Mouse (Mus musculus) embryonic facial prominence, embryonic 14.5 days (tissue): Measurements from ENCODE around the gene Klrd1. TPM values are rescaled to one million over a fixed set of nuclear protein-coding genes. Genes with fewer than 3 reads are reported as not detected.

Experiments used
- ATAC-seq: fragments of 200-750 bp; cut with Nextera tagmentation; 2 replicates; pipeline ENCODE4 v1.8.0; 2017; ENCODE audit warnings: low read depth, moderate number of reproducible peaks, moderate TSS enrichment
- DNase-seq: peaks from one replicate; pipeline ENCODE4 v3.0.0-alpha.2; 2015; ENCODE audit warnings: low spot score
- H3K27ac ChIP-seq: fragments of 300-500 bp; sonication (generic); replicated peaks from 2 replicates; pipeline ENCODE4 v1.5.1; 2014; ENCODE audit warnings: low read depth, mild to moderate bottlenecking, low read length, moderate library complexity
- H3K27me3 ChIP-seq: fragments of 300-500 bp; sonication (generic); replicated peaks from 2 replicates; pipeline ENCODE4 v1.6.1; 2014; ENCODE audit warnings: low read length; ENCODE audit not compliant: control insufficient read depth, insufficient read depth
- H3K36me3 ChIP-seq: fragments of 300-500 bp; sonication (generic); 2 replicates; pipeline ENCODE4 v1.6.1; 2014; ENCODE audit warnings: low read length, mixed read lengths; ENCODE audit not compliant: control insufficient read depth, insufficient read depth
- H3K4me1 ChIP-seq: fragments of 300-500 bp; sonication (generic); 2 replicates; pipeline ENCODE4 v1.6.1; 2014; ENCODE audit warnings: antibody characterized with exemption, low read length; ENCODE audit not compliant: control insufficient read depth, insufficient read depth
- H3K4me2 ChIP-seq: fragments of 300-500 bp; sonication (generic); 2 replicates; pipeline ENCODE4 v1.6.1; 2014; ENCODE audit warnings: low read depth, mild to moderate bottlenecking, low read length, moderate library complexity, mixed read lengths
- H3K4me3 ChIP-seq: fragments of 300-500 bp; sonication (generic); 2 replicates; pipeline ENCODE4 v1.5.1; 2014; ENCODE audit warnings: low read depth, mild to moderate bottlenecking, low read length
- H3K9ac ChIP-seq: fragments of 300-500 bp; sonication (generic); 2 replicates; pipeline ENCODE4 v1.6.1; 2014; ENCODE audit warnings: low read depth, mild to moderate bottlenecking, low read length, moderate library complexity, mixed read lengths
- H3K9me3 ChIP-seq: fragments of 300-500 bp; sonication (generic); 2 replicates; pipeline ENCODE4 v1.6.1; 2016; ENCODE audit warnings: low read length; ENCODE audit not compliant: control insufficient read depth
- WGBS: fragments of 180-500 bp; shearing (Covaris S2); extraction: QIAGEN DNeasy Blood & Tissue Kit; methylation state at CpG from one replicate; pipeline ENCODE4 v1.1.7; 2014; 5-methylcytosine and 5-hydroxymethylcytosine counted together
- polyA plus RNA-seq: library from polyadenylated mRNA; unstranded; fragments of >200 nt; fragmentation: Nextera tagmentation; extraction: Ambion mirVana; gene quantifications from 2 replicates; pipeline ENCODE4 v1.2.1, GENCODE M21; 2014

The Klrd1 gene
- polyA plus RNA-seq, 1 experiment from 2014 or later, result 2.4 TPM

DNA sequence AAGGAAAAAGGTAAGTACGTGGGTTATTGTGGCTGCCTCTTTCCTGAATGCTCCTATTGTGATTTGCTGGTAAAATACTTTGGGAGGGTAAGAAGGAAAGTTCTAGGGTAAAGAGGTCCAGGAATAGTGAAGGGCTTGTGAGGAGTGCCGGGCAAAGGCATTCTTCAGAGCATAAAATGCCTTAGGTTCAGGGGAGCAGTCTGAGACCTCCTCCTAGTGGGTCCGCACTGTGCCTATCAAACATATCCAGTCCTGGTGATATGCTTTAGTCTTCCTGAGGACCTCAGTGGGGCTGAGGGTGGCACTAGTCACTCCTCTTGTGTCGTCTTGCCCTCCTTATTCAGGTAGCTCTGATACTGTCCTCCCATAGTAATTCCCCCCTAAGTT lies 31.9 kb upstream of the Klrd1 start:
- H3K27ac ChIP-seq, result no peak overlapping the region
- H3K9me3 ChIP-seq, result no peaks in the 10 kb centered on the region
- no peak overlapping the region for H3K9ac ChIP-seq
- H3K4me3 ChIP-seq, result no peak overlapping the region
- no peak overlapping the region for H3K4me2 ChIP-seq
- no peaks in the 10 kb centered on the region for H3K36me3 ChIP-seq
- DNase-seq (no peak), ATAC-seq (no peak)
- H3K27me3 ChIP-seq, result no peaks in the 10 kb centered on the region
- H3K4me1 ChIP-seq, result no peaks in the 10 kb centered on the region
- WGBS, result 51% methylated on average over 4 of the region's 4 CpGs

DNA sequence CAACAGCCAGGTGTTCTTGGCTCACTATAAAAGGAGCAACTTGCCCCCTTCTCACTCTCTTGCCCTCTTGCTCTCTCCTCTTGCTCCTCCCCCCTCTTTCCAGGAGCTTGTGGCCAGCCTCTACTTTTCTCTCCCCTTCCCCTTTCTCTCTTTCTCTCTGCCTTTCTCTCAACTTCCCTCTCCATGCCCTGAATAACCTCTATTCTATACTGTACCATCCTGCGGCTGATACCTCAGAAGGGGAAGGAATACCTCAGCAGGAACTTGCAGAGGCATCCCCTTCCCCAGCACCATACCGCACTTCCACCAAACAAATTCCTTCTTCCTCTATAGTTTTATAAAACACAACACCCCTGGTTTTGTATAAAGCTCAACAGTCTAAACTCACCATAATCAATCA lies 26.3 kb upstream of the Klrd1 start:
- 70% methylated on average over 2 of the region's 2 CpGs for WGBS
- ATAC-seq (no peak), DNase-seq (no peak)
- Histone ChIP-seq H3K36me3 (no peaks in the 10 kb centered on the region), H3K4me2 (no peak overlapping the region), H3K9ac (no peak overlapping the region), H3K4me3 (no peak overlapping the region), H3K27me3 (no peaks in the 10 kb centered on the region), H3K27ac (no peak overlapping the region), H3K4me1 (no peaks in the 10 kb centered on the region), H3K9me3 (no peaks in the 10 kb centered on the region)

DNA sequence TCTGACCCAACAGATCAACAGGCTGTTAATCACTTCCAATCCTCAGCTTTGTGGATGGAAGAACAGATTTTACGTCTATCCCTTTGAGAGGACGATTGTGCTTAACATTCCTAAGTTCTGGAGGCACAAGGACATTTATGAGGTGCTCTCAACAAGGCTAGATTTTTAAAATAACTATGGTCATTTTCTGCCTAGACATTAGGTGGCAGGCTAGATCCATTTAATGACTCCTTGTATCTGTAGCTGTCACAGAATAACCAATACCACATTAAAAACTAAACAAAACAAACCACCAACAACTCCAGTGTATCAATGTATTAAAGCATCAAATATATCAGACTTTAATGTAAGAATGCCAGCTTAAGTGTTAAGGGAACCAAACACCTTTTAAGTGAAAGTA lies 16.3 kb upstream of the Klrd1 start:
- DNase-seq (no peak), ATAC-seq (no peak)
- H3K4me2 ChIP-seq, result no peak overlapping the region
- H3K9me3 ChIP-seq, result no peaks in the 10 kb centered on the region
- H3K36me3 ChIP-seq, result no peaks in the 10 kb centered on the region
- no peaks in the 10 kb centered on the region for H3K27me3 ChIP-seq
- H3K27ac ChIP-seq, result no peak overlapping the region
- H3K9ac ChIP-seq, result no peak overlapping the region
- no peaks in the 10 kb centered on the region for H3K4me1 ChIP-seq
- WGBS, result 31% methylated on average over 2 of the region's 2 CpGs
- H3K4me3 ChIP-seq, result no peak overlapping the region

DNA sequence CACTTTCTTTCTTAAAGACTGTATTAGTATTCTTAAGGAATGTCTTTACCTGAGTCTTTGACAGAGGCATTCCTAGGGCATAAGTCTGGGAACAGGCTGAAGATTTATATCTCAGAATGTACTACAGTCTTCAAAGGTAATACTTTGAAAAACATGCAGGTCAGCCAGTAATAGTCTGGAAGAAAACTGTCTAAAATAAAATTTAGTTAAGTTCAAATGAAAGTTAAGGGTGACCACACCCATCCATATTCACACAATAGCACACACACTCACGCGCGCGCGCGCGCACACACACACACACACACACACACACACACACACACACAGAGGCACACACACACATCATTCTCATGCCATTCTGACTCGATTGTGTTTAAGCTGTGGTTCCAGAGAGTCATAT lies 14.0 kb upstream of the Klrd1 start, which contains the start of gene Klre1:
Gene Klre1 (plus strand): TSS at position 301 of the 400 bp plus-strand sequence.
- no peak for ATAC-seq
- no peak for DNase-seq
- H3K9me3 ChIP-seq, result no peaks in the 10 kb centered on the region
- no peak within 1 kb of the TSS for H3K9ac ChIP-seq
- no peak within 1 kb of the TSS for H3K27ac ChIP-seq
- no peaks in the 10 kb centered on the region for H3K4me1 ChIP-seq
- WGBS, result 90% methylated on average over 8 of the region's 8 CpGs
- H3K27me3 ChIP-seq, result no peaks in the 10 kb centered on the region
- no peak within 1 kb of the TSS for H3K4me3 ChIP-seq
- no peaks in the 10 kb centered on the region for H3K36me3 ChIP-seq
- no peak within 1 kb of the TSS for H3K4me2 ChIP-seq

DNA sequence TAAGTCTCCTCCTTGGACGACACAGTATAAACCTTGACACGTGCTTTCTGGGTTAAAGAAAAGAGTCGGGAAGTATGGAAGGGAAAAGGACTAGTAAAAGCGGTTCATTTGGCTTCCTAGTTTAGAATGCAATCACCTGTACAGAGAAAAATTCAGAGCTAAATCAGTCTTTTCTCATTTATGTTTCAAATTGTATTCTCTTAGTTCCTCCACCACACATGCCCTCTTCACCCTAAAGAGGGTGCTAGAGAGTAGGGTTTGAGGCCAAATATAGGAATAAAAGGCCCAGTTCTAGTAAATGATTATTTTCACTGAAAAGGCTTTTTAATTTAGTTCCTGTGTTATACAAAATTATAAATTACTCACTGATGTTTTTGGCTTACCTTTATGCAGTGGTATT lies 10.3 kb upstream of the Klrd1 start:
- Histone ChIP-seq H3K4me1 (no peaks in the 10 kb centered on the region), H3K27me3 (no peaks in the 10 kb centered on the region), H3K9ac (no peak overlapping the region), H3K36me3 (no peaks in the 10 kb centered on the region), H3K27ac (no peak overlapping the region), H3K9me3 (no peaks in the 10 kb centered on the region), H3K4me2 (no peak overlapping the region), H3K4me3 (no peak overlapping the region)
- no peak for ATAC-seq
- WGBS, result 69% methylated on average over 4 of the region's 4 CpGs
- DNase-seq, result no peak

DNA sequence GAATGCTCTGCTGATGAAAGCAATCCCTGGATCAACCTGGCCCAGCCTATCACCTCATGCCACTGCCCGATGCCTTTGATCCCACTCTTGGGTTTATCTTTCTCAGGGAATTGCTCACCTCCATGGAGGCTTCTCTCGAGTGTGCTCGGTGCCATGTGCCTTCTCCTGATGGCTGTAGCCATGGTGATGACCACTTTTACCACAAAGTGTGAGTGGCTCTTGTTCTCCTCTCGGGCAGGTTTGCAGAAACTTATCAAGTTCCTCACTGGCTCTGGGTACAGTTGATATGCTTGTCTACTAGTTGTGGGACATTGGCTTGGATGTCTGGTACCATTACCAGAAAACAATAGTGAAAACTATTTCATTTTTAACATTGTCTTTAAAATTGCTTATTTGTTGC lies 9.7 kb upstream of the Klrd1 start:
- no peak overlapping the region for H3K27ac ChIP-seq
- DNase-seq (no peak), ATAC-seq (no peak)
- H3K4me2 ChIP-seq, result no peak overlapping the region
- no peaks in the 10 kb centered on the region for H3K27me3 ChIP-seq
- H3K9me3 ChIP-seq, result no peaks in the 10 kb centered on the region
- H3K36me3 ChIP-seq, result no peaks in the 10 kb centered on the region
- no peak overlapping the region for H3K9ac ChIP-seq
- 81% methylated on average over 4 of the region's 4 CpGs for WGBS
- H3K4me3 ChIP-seq, result no peak overlapping the region
- no peaks in the 10 kb centered on the region for H3K4me1 ChIP-seq

DNA sequence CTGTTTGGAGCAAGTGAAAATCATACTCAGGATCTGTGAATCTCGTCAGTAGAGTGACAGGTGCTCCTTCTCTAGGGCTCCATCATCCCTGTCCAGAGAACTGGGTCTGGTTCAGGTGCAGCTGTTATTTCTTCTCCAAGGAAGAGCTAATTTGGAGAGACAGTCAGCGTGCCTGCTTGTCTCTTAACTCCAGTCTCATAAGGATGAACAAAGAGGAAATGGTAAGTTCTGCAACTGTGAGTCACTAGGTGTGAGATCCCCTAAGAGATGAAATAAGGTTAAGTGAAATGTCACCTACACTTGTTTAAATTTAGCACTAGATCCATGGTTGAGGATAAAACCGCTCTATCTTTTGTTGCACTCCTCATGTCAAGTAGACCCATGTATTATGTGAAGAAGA lies 8.6 kb upstream of the Klrd1 start:
- 73% methylated on average over 3 of the region's 3 CpGs for WGBS
- Histone ChIP-seq H3K9me3 (no peaks in the 10 kb centered on the region), H3K4me3 (no peak overlapping the region), H3K4me2 (no peak overlapping the region), H3K9ac (no peak overlapping the region), H3K27me3 (no peaks in the 10 kb centered on the region), H3K36me3 (no peaks in the 10 kb centered on the region), H3K4me1 (no peaks in the 10 kb centered on the region), H3K27ac (no peak overlapping the region)
- ATAC-seq (no peak), DNase-seq (no peak)

DNA sequence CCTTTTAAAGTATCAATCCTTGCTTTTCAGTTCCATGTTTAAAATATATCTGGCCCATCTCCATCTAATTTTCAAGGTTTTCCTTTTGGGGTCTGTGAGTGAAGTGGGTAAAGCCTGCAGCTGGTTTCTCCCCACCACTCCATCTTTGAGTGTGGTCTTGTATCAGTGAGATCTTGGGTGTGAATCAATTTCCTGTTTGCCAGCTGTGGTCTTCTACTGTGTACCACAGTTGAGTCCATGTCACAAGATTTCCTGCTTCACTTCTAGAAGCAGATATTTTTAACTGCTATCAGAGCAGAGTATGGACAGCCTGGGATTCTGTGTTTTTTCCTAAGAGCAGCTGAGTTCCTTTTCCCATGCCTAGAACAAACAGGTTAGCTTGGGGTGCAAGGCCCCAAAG lies 16.8 kb downstream of the Klrd1 start:
- no peaks in the 10 kb centered on the region for H3K36me3 ChIP-seq
- no peak overlapping the region for H3K27ac ChIP-seq
- H3K27me3 ChIP-seq, result no peaks in the 10 kb centered on the region
- no peak overlapping the region for H3K9ac ChIP-seq
- H3K4me1 ChIP-seq, result no peaks in the 10 kb centered on the region
- DNase-seq (no peak), ATAC-seq (no peak)
- H3K4me3 ChIP-seq, result no peak overlapping the region
- H3K4me2 ChIP-seq, result no peak overlapping the region
- no peaks in the 10 kb centered on the region for H3K9me3 ChIP-seq

DNA sequence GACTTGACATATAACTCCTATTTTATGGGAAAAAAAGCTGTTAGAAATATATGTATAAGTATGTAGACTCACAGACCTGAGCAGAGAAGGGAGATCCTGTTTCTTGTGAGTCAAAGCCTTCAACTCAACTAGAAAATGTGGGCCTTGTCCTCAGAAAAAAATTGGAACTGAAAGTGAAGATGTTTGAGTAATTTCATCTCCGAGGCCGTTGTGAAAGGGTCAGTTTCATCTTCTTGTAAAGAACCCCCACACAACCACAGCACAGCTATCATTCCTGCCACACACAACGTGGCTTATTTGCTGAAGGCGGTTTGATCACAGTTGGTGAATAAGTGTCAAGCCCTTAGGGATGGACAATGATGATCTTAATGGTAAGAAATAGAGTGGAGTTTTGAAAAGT lies 32.2 kb downstream of the Klrd1 start, which contains the start of gene Klrk1:
Gene Klrk1 (minus strand): TSS at position 130 of the 400 bp plus-strand sequence.
- ATAC-seq, result no peak
- H3K27ac ChIP-seq, result no peak within 1 kb of the TSS
- no peaks in the 10 kb centered on the region for H3K9me3 ChIP-seq
- no peak within 1 kb of the TSS for H3K9ac ChIP-seq
- H3K36me3 ChIP-seq, result no peaks in the 10 kb centered on the region
- no peak for DNase-seq
- no peaks in the 10 kb centered on the region for H3K27me3 ChIP-seq
- 76% methylated on average over 4 of the region's 4 CpGs for WGBS
- H3K4me1 ChIP-seq, result no peaks in the 10 kb centered on the region
- H3K4me3 ChIP-seq, result no peak within 1 kb of the TSS
- H3K4me2 ChIP-seq, result no peak within 1 kb of the TSS
